Mouse (Mus musculus) limb, embryonic 12.5 days (tissue): ENCODE data around the gene Tdrd1. TPM values are rescaled to one million over a fixed set of nuclear protein-coding genes. Genes with fewer than 3 reads are reported as not detected.

Experiments
- ATAC-seq: fragments of 200-750 bp; cut with Nextera tagmentation; 2 replicates; pipeline ENCODE4 v1.8.0; 2017; ENCODE audit warnings: low read depth, moderate TSS enrichment; ENCODE audit not compliant: insufficient number of reproducible peaks, insufficient read depth, low FRiP score, low TSS enrichment
- H3K27ac ChIP-seq: fragments of 300-500 bp; sonication (generic); 2 replicates; pipeline ENCODE4 v1.5.1; 2016; ENCODE audit warnings: mild to moderate bottlenecking, moderate library complexity
- H3K27me3 ChIP-seq: fragments of 300-500 bp; sonication (generic); 2 replicates; pipeline ENCODE4 v1.6.1; 2016; ENCODE audit warnings: mild to moderate bottlenecking, moderate library complexity
- H3K36me3 ChIP-seq: fragments of 300-500 bp; sonication (generic); 2 replicates; pipeline ENCODE4 v1.6.1; 2016; ENCODE audit warnings: mild to moderate bottlenecking, moderate library complexity
- H3K4me1 ChIP-seq: fragments of 300-500 bp; sonication (generic); replicated peaks from 2 replicates; pipeline ENCODE4 v1.6.1; 2016
- H3K4me2 ChIP-seq: fragments of 300-500 bp; sonication (generic); 2 replicates; pipeline ENCODE4 v1.6.1; 2016; ENCODE audit warnings: mild to moderate bottlenecking, moderate library complexity
- H3K4me3 ChIP-seq: fragments of 300-500 bp; sonication (generic); replicated peaks from 2 replicates; pipeline ENCODE4 v1.5.1; 2016; ENCODE audit warnings: mild to moderate bottlenecking
- H3K9ac ChIP-seq: fragments of 300-500 bp; sonication (generic); replicated peaks from 2 replicates; pipeline ENCODE4 v1.6.1; 2016; ENCODE audit warnings: mild to moderate bottlenecking, moderate library complexity
- H3K9me3 ChIP-seq: fragments of 300-500 bp; sonication (generic); 2 replicates; pipeline ENCODE4 v1.6.1; 2016; ENCODE audit warnings: mild to moderate bottlenecking, moderate library complexity
- WGBS: fragments of 180-500 bp; shearing (Covaris S2); methylation state at CpG from one replicate; pipeline ENCODE4 v1.1.7; 2016; 5-methylcytosine and 5-hydroxymethylcytosine counted together
- polyA plus RNA-seq: library from polyadenylated mRNA; unstranded; fragments of >200 nt; fragmentation: Nextera tagmentation; extraction: Ambion mirVana; gene quantifications from 2 replicates; pipeline ENCODE4 v1.2.1, GENCODE M21; 2016

The Tdrd1 gene
- polyA plus RNA-seq, 1 experiment from 2014 or later: 1.8 TPM

DNA sequence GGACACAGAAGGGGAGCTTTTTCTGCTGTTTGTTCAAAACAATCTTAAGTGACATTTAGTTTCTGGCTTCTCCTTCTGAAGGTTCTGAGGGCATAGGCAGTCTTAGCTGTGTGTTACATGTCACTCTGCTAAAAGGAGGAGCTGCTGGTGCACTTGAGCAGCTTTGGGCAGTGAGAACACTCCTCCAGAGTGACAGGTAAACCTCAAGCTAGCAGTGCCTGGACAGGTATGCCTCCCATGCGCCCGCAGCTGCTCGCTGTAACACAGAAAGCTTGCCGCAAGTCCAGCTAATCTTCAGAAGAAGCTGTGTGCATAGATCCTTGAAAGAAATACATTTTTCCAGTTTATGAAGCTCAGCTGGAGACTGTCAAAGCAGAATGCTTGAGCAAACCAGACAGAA is 4.2 kb downstream of the Tdrd1 start:
- no peak overlapping the region for H3K27ac ChIP-seq
- no peak overlapping the region for H3K4me3 ChIP-seq
- H3K9me3 ChIP-seq: no peaks in the 10 kb centered on the region
- H3K4me1 ChIP-seq: no peaks in the 10 kb centered on the region; the same call in 1 of the 2 replicates
- no peak for ATAC-seq
- H3K4me2 ChIP-seq: no peak overlapping the region
- H3K27me3 ChIP-seq: peaks cover 40% of the 10 kb centered on the region
- no peaks in the 10 kb centered on the region for H3K36me3 ChIP-seq
- no peak overlapping the region for H3K9ac ChIP-seq
- 87% methylated on average over 4 of the region's 4 CpGs for WGBS

DNA sequence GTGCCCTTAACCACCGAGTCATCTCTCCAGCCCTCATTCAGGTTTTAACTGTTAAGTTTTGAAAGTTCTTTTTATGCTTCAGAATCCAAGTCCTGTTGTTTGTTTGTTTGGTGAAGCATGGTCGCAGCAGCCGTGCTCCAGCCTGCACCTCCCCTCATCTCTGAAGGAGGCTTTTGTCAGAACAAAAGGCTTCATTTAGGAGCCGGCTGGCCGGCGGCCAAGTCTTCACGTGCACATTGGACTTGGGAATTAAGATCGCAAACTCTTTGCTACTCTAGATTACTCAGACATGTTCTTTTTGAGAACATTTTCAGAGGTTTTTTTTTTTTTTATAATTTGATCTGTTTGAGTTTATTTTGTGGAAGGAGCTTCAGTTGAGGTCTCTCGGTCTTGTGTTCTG is 9.3 kb downstream of the Tdrd1 start:
- Histone ChIP-seq H3K4me3 (no peak overlapping the region), H3K4me1 (peaks cover 19% of the 10 kb centered on the region), H3K9me3 (no peaks in the 10 kb centered on the region), H3K9ac (no peak overlapping the region), H3K4me2 (no peak overlapping the region), H3K36me3 (no peaks in the 10 kb centered on the region), H3K27ac (peak overlapping the region; percentile 69), H3K27me3 (peaks cover 24% of the 10 kb centered on the region)
- 60% methylated on average over 9 of the region's 9 CpGs for WGBS
- ATAC-seq: no peak

DNA sequence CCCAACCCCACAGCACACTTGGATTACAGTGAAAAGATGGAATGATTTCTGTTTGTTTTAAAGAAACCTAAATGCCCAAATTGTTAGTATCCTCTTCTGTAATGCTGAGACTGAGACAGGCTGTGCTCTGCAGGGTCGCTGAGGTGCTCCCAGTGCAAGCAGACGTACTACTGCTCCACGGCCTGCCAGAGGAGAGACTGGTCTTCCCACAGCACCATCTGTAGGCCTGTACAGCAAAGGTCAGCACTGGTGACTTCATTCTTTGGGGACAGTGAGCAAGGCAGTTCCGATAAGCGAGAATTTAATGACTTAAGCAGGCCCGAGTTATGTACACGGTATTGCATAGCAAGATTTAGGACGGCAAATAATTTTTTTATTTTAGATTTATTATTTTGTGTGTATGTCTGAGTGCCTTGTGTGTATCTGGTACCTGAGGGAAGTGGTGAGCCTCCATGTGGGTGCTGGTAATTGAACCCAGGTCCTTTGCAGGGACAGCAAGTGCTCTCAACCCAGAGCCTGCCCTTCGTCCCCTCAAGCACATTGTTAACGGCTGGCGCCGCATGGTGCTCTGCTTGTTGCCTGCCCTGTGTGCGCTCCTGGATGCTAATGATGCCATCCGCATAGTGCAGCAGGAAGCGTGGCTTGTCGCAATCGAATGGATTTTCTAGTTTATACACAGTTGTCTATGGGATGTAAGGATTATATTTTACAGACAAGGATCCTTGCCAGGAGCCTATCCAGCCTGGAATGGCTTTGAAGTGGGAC is 13.1 kb downstream of the Tdrd1 start:
- Histone ChIP-seq H3K27ac (peak overlapping the region; percentile 75), H3K9me3 (no peaks in the 10 kb centered on the region), H3K4me1 (peaks cover 19% of the 10 kb centered on the region), H3K36me3 (no peaks in the 10 kb centered on the region), H3K4me3 (no peak overlapping the region), H3K4me2 (0 out of 2 replicates have a peak overlapping the region, but pooled peaks have one; percentile 17), H3K27me3 (peaks cover 31% of the 10 kb centered on the region), H3K9ac (no peak overlapping the region)
- peak; percentile 75; the same call in 1 of the 2 replicates for ATAC-seq
- WGBS: 33% methylated on average over 17 of the region's 17 CpGs

DNA sequence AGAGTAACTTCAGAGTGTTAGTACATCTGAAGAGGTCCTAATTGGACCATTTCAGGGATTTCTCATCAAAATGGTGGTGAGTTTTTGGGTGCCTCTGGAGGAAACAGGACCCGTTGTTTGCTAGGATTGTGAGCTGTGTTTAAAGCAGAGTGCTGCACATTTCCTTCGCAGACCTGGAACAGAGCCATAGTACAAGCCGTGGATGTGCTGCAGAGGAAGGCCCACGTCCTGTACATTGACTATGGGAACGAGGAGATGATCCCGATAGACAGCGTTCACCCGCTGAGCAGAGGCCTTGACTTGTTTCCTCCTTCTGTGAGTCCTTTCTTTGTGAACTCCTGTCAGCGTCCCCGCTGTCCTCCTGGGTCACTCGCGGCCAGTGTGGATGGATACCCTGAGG is 17.0 kb downstream of the Tdrd1 start:
- no peaks in the 10 kb centered on the region for H3K36me3 ChIP-seq
- 86% methylated on average over 12 of the region's 12 CpGs for WGBS
- H3K27ac ChIP-seq: no peak overlapping the region
- H3K4me1 ChIP-seq: peaks cover 16% of the 10 kb centered on the region
- no peak for ATAC-seq
- peaks cover 17% of the 10 kb centered on the region; the same call in 1 of the 2 replicates for H3K9me3 ChIP-seq
- H3K4me2 ChIP-seq: no peak overlapping the region
- H3K9ac ChIP-seq: no peak overlapping the region
- no peak overlapping the region for H3K4me3 ChIP-seq
- peaks cover 41% of the 10 kb centered on the region for H3K27me3 ChIP-seq

DNA sequence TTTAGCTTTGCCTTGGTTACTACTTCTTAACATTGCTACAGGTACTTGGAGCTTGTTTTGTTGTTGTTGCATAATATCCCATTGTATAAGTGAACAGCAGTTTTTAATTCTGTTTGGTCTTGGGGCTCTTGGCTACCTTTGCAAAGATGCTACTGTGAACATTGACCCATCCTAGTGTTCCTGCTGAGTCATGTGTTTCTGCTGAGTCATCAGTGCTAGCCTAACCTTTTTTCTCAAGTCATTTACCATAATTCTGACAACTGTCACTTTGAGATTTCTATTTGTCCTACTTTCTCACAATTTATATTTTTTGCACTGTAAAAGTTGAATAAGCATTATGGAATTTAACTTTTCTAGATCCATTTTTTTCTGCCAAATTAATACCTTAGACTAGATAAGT is 26.6 kb downstream of the Tdrd1 start:
- ATAC-seq: no peak

DNA sequence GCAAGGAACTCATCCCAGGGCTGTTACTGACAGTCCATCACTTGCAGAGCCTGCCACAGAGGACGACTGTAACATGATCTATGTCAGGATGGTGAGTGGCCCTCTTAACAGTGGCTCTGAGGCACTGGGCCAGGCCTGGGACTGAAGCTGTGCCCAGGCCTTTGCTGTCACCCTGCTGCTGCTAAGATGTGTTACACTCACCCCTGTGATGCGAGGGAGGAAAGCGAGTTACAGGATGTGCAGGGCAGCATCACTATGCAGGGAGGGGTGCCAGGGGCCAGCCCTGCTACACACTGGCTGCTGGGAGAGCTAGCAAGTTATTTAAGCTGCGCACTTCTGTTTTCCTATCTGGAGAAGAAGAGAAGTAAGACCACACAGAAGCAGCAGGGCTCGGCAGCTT is 30.4 kb downstream of the Tdrd1 start:
- H3K27ac ChIP-seq: no peak overlapping the region
- peaks cover 20% of the 10 kb centered on the region for H3K4me1 ChIP-seq
- no peak overlapping the region for H3K4me2 ChIP-seq
- no peaks in the 10 kb centered on the region; the same call in 1 of the 2 replicates for H3K27me3 ChIP-seq
- H3K9me3 ChIP-seq: no peaks in the 10 kb centered on the region
- no peak for ATAC-seq
- H3K36me3 ChIP-seq: no peaks in the 10 kb centered on the region
- H3K4me3 ChIP-seq: no peak overlapping the region
- whole genome bisulfite sequencing: 29% methylated on average over 5 of the region's 5 CpGs
- peak overlapping the region; percentile 37 for H3K9ac ChIP-seq

More for the DNA sequence above, 26.6 kb downstream of the Tdrd1 start:
- peaks cover 7% of the 10 kb centered on the region for H3K4me1 ChIP-seq
- H3K4me3 ChIP-seq: no peak overlapping the region
- H3K9ac ChIP-seq: no peak overlapping the region
- no peak overlapping the region for H3K27ac ChIP-seq
- H3K9me3 ChIP-seq: peaks cover 9% of the 10 kb centered on the region
- no peak overlapping the region for H3K4me2 ChIP-seq
- no peaks in the 10 kb centered on the region for H3K36me3 ChIP-seq
- H3K27me3 ChIP-seq: no peaks in the 10 kb centered on the region

DNA sequence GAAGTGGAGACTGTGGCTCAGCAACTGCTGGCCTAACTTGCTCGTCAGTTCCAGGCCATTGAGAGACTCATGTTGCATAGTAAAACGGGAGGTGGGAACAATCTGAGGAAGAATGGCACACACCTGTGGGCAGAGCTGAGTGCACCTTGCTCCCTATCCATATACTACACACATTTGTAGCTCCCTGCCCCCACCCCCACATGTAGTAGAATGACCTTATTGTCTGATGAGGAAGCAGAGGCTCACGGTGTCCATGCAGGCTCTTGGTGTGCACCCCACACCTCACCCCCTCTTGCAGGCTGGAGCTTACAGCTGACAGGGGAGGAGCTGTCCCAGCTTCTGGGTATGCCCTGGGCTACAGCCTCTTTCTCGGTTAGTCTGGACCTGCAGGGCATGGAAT is 41.7 kb downstream of the Tdrd1 start:
- ATAC-seq: no peak
- Histone ChIP-seq H3K36me3 (no peaks in the 10 kb centered on the region), H3K4me3 (no peak overlapping the region), H3K4me1 (no peaks in the 10 kb centered on the region), H3K9me3 (no peaks in the 10 kb centered on the region), H3K27me3 (peaks cover 51% of the 10 kb centered on the region), H3K27ac (no peak overlapping the region), H3K9ac (no peak overlapping the region), H3K4me2 (no peak overlapping the region)
- WGBS: 65% methylated on average over 4 of the region's 4 CpGs

DNA sequence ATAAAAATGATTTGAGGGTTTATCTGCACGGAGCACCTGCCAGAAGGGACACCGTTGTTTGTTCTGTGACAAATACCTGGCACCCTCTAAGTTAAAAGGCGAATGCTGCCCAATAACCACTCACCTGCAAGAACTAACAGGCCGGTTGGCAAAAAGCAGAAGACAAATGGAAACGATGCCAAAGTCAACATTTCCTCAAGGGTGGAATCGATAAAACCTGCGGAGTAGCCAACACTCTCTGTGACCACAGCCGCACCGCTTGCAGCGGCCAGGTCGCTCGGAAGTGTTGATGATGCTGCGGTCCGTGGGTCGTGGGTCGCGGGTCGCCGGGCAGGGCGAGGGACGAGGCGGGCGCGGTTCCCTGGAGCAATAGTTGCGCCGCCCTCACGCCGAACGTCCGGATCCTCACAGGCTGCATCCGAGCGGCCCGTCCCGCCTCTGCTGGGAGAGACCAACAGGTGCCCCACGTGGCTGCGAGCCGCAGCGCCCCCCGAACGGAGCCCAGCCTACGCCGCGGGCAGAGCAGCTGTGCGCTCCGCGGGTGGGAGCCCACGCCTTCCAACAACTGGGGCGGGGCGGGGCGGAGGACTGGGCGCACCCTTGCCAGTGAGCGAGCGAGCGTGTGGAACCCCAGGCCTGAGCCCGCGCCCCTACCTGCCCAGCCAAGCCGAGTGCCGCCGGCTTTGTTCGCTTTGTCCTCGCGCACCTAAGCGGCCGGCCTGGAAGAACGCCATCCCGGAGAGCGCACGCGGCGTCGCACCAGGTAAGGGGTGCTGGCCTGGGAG is 48.0 kb downstream of the Tdrd1 start, which contains the start of gene Vwa2:
Vwa2 (plus strand) TSS at position 434 of the 785 bp plus-strand sequence.
- H3K9ac ChIP-seq: peak within 1 kb of the TSS; percentile 58
- H3K9me3 ChIP-seq: no peaks in the 10 kb centered on the region
- peak within 1 kb of the TSS; percentile 97 for H3K4me2 ChIP-seq
- no peaks in the 10 kb centered on the region for H3K36me3 ChIP-seq
- peak; percentile 39; the same call in 1 of the 2 replicates for ATAC-seq
- 2% methylated on average over 71 of the region's 71 CpGs for WGBS
- no peak within 1 kb of the TSS for H3K27ac ChIP-seq
- peaks cover 89% of the 10 kb centered on the region for H3K27me3 ChIP-seq
- H3K4me1 ChIP-seq: peaks cover 26% of the 10 kb centered on the region
- H3K4me3 ChIP-seq: peak within 1 kb of the TSS; percentile 55

DNA sequence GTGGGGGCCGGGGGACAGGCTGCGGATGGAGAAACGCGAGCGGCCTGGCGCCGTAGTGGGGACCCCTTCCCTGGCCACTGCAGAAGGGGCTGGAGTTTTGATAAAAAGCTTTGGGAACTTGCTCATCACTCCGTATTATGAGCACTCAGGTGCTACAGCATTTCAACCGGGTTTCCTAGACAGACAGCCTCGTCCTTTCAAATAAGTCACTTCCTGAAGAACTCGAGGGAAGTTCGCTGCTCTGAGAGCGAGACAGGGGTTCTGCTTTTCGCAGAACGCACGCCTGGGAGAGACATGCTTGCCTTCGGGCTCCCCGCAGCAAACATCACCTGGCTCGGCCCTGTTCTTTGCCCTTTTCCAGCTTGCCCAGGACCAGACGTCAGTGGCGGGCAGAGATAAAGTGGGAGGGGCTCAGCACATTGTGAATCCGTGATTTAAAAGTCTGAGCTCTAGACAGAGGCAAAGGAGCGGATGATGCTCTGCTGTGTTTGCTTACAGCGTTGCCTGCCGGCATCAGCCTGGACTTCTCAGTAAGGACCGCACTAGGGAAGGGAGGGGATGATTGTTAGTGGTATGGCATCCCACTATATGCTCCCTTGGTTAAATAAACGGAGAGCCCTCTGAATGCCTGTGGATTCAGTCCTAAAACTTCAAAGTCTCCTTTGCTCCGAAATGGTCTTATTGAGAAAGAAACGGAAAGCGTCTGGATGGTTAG is 48.7 kb downstream of the Tdrd1 start:
- Histone ChIP-seq H3K9me3 (no peaks in the 10 kb centered on the region), H3K4me3 (peak overlapping the region; percentile 55), H3K4me1 (peaks cover 30% of the 10 kb centered on the region), H3K27me3 (peaks cover 84% of the 10 kb centered on the region), H3K4me2 (peak overlapping the region; percentile 97), H3K36me3 (no peaks in the 10 kb centered on the region), H3K27ac (no peak overlapping the region), H3K9ac (peak overlapping the region; percentile 58)
- WGBS: 10% methylated on average over 30 of the region's 30 CpGs
- ATAC-seq: peak; percentile 44; the same call in 1 of the 2 replicates

DNA sequence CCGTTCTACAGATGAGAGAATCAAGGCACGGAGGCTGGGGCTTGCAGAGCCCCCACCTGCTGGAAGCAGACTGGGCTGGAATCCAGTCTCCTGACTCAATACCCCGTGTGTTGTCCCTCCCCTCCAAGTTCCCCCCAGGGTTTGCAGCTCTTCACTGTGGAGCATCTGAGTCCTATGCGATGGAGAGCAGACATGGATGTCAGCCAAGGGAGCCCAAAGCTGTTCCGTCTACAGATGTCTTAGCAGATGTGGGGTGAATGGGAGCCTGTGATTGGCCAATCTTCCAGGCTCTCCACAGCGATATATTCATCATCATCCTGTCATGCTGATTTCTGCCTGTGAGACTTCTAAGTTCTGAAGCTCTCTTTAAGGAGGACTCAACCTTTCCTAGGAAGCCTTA is 51.4 kb downstream of the Tdrd1 start:
- peaks cover 44% of the 10 kb centered on the region for H3K4me1 ChIP-seq
- no peak for ATAC-seq
- 0 out of 2 replicates have a peak overlapping the region, but pooled peaks have one; percentile 12 for H3K27ac ChIP-seq
- H3K4me2 ChIP-seq: no peak overlapping the region
- H3K9ac ChIP-seq: no peak overlapping the region
- H3K36me3 ChIP-seq: no peaks in the 10 kb centered on the region
- H3K9me3 ChIP-seq: no peaks in the 10 kb centered on the region
- peaks cover 73% of the 10 kb centered on the region for H3K27me3 ChIP-seq
- H3K4me3 ChIP-seq: no peak overlapping the region
- WGBS: 70% methylated on average over 6 of the region's 6 CpGs

DNA sequence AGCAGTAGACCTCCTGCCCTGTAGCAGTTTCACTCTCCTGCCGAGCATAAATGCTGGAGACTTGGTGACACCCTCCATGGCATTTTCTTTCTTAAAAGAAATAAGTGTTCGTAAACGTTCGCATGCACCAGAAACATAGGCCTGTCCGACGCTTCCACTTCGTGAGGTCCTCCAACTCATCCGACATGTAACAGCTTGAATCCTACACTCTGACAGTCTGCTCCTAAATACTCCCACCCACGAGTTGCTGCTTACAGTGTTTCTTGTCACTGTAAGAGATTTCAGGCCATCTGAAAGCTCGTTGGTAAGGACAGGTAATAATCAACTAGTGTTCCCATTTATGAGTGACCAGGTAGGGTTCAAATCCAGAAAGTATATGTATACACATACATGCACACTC is 61.9 kb downstream of the Tdrd1 start:
- no peaks in the 10 kb centered on the region for H3K9me3 ChIP-seq
- H3K4me1 ChIP-seq: peaks cover 43% of the 10 kb centered on the region
- H3K4me3 ChIP-seq: no peak overlapping the region
- H3K9ac ChIP-seq: no peak overlapping the region
- no peak for ATAC-seq
- H3K27ac ChIP-seq: peak overlapping the region; percentile 69
- H3K27me3 ChIP-seq: peaks cover 8% of the 10 kb centered on the region; the same call in 1 of the 2 replicates
- no peak overlapping the region for H3K4me2 ChIP-seq
- no peaks in the 10 kb centered on the region for H3K36me3 ChIP-seq
- 80% methylated on average over 10 of the region's 10 CpGs for WGBS
